Mouse (Mus musculus): ENCODE measurements around the gene Junb. TPM values are rescaled to one million over a fixed set of nuclear protein-coding genes. Genes with fewer than 3 reads are reported as not detected.

The Junb gene
- polyA plus RNA-seq, 1 experiment from 2014 or later = 18.2 TPM

DNA sequence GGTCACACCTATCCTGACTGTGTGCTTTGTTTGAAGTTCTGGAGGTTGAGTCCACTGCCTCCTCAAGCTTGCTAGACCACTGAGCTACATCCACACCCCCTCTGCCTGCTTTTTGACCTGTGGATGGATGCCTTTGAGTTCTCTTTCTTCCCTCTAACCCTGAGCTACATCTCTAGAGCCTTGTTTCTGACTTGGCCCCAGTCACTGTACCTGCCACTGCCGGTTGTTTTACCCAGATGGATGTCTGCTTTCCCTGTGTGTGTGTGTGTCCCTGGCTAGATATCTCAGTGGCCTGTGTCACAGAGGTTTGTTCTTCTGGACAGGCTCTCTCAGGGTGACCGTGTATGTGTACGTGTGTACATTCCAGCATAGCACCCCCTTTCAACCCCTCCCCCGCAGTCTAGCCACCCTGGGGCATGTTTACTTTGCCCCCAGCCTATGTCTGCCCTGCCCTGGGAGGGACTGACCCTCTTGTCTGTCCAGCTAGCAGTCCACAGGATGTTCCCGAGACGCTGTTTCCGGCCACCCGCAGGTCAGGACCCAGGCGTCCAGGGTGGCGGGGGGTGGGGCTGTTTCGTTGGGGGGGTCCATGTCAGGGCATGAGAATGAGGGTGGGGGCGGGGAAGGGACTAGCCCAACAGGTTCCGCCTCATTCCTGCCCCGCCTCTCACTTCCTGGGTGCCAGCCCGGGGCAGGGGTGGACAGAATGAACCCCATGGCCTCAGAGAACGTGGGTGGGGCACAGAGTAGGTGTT lies 6.0 kb upstream of the Junb start:
- Histone ChIP-seq H3K27ac (ENCODE audit: low read length) (peak overlapping the region; percentile 95), H3K4me3 (ENCODE audit: low read length) (peak overlapping the region; percentile 56), H3K36me3 (ENCODE audit: control insufficient read depth, insufficient read depth, low read length) (no peaks in the 10 kb centered on the region), H3K9me3 (ENCODE audit: control insufficient read depth, low read length) (no peaks in the 10 kb centered on the region), H3K9ac (ENCODE audit: low read depth, low read length) (peak overlapping the region; percentile 76), H3K4me2 (ENCODE audit: low read depth, low read length) (peak overlapping the region; percentile 99), H3K27me3 (replicated peaks; ENCODE audit: control insufficient read depth, insufficient read depth, low read length) (0 out of 2 replicates have a peak, but pooled peaks cover 2% of the 10 kb centered on the region), H3K4me1 (ENCODE audit: control insufficient read depth, insufficient read depth, low read length) (peaks cover 62% of the 10 kb centered on the region)
- 8% methylated on average over 16 of the region's 16 CpGs for WGBS
- peak; percentile 4; the same call in 1 of the 2 replicates for ATAC-seq

DNA sequence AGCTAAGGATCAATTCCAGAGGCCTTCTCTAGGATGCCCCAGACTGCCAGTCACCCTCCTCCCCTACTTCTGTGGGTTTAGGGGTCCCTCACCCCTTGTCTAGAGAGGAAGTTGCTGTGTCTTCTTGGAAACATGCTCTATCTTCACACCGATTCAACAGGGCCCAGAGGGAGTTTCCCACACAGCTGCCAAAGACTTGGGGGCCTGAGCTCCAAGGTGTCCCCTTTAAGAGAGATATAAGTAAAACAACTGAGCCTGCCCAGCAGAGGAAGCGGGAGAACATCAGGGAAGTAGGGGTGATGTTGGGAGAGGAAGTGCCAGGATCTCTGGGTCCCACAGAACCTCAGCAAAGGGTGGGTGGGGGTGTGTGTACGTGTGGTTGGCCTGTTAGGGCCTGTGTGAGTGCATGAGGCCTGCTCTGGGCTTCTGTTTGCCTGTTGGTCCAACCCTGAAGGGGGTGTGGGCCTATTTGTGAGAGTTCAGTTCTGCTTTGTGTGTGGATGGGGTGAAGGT lies 4.0 kb upstream of the Junb start:
- no peaks in the 10 kb centered on the region for H3K9me3 ChIP-seq (ENCODE audit: control insufficient read depth, low read length)
- WGBS = 67% methylated on average over 3 of the region's 3 CpGs
- H3K9ac ChIP-seq (ENCODE audit: low read depth, low read length) = peak overlapping the region; percentile 44
- no peak for ATAC-seq
- 0 out of 2 replicates have a peak, but pooled peaks cover 2% of the 10 kb centered on the region for H3K27me3 ChIP-seq (replicated peaks; ENCODE audit: control insufficient read depth, insufficient read depth, low read length)
- peak overlapping the region; percentile 98 for H3K27ac ChIP-seq (ENCODE audit: low read length)
- H3K4me3 ChIP-seq (ENCODE audit: low read length) = no peak overlapping the region
- H3K4me1 ChIP-seq (ENCODE audit: control insufficient read depth, insufficient read depth, low read length) = peaks cover 60% of the 10 kb centered on the region
- H3K4me2 ChIP-seq (ENCODE audit: low read depth, low read length) = no peak overlapping the region
- no peaks in the 10 kb centered on the region for H3K36me3 ChIP-seq (ENCODE audit: control insufficient read depth, insufficient read depth, low read length)

DNA sequence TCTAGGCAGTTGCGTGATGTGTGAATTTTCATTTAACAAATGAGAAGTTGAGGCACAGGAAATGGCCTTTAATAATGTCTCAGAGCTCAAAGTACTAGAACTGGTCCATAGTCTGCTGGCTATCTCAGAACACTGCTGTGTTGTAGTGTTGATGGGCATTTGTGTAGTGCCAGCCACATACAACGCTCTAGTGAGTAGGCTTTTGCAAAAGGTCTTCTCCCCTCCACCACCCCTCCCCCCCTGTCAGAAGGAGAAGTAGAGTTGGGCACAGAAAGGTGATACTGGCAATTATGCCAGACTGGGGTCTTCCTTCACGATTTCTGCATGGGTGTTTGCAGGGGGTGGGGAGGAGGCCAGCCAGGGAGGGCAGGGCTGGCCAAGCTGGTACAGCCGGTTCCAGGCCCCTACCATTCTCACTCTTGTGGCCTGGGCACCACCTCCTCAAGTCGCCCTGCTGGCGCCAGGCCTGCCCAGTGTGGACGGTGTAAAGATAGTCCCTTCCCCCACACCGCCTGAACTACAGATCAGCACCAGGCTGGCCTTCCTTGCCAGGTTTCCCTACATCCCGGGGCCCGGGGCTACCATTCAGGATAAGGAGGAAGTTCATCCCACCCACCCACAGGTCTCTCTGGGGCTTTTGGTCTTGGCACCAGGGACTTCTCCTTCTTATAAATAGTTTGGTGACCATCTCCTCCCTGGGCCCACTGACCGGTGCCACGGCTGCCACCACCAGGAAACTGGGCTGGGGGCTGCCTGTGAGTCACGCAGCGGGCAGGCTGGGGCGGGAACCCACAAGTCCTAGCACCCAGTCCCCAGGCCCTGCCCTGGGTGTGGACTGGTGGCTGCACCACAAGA lies 3.4 kb upstream of the Junb start:
- no peaks in the 10 kb centered on the region for H3K9me3 ChIP-seq (ENCODE audit: control insufficient read depth, low read length)
- no peak overlapping the region for H3K4me2 ChIP-seq (ENCODE audit: low read depth, low read length)
- H3K27ac ChIP-seq (ENCODE audit: low read length) = peak overlapping the region; percentile 98
- peaks cover 61% of the 10 kb centered on the region for H3K4me1 ChIP-seq (ENCODE audit: control insufficient read depth, insufficient read depth, low read length)
- ATAC-seq = no peak
- WGBS = 77% methylated on average over 15 of the region's 15 CpGs
- peak overlapping the region; percentile 44 for H3K9ac ChIP-seq (ENCODE audit: low read depth, low read length)
- H3K36me3 ChIP-seq (ENCODE audit: control insufficient read depth, insufficient read depth, low read length) = no peaks in the 10 kb centered on the region
- 0 out of 2 replicates have a peak, but pooled peaks cover 2% of the 10 kb centered on the region for H3K27me3 ChIP-seq (replicated peaks; ENCODE audit: control insufficient read depth, insufficient read depth, low read length)
- no peak overlapping the region for H3K4me3 ChIP-seq (ENCODE audit: low read length)

DNA sequence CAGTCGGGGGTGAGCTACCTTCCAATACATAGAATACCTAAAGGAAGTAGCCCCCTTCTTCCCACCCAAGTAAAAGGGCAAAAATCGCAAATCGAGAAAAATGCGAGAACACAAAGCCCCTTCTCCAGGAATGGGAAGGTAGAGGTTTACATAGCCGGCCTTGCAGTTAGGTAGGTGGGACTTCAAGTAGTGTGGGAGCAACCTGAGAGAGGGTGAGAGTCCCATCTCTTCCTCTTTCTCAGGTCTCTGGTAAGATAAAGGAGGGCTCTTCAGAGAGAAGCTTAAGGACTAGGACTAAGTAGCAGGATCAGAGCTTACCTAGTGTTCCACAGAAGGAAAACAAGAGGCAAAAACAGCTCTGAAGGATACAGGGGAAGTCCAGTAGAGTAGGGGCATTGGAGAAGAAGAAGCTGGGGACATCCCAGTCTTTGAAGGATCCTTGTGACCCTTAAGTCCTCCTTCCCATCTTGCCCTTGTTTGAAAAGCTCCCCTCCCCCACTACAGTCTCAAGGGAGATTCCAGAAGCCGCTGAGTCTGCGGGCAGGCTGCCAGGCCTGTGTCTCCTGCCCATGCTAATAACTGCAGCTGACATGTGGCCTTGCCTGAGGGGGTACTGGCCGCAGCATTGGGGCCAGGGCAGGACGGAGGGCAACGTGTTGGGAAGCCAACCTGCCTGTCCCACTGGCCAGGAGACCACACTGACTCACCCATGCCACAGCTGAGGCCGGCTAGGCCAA lies 2.3 kb upstream of the Junb start:
- peak overlapping the region; percentile 76 for H3K4me3 ChIP-seq (ENCODE audit: low read length)
- peaks cover 66% of the 10 kb centered on the region for H3K4me1 ChIP-seq (ENCODE audit: control insufficient read depth, insufficient read depth, low read length)
- H3K27me3 ChIP-seq (replicated peaks; ENCODE audit: control insufficient read depth, insufficient read depth, low read length) = no peaks in the 10 kb centered on the region
- peak overlapping the region; percentile 98 for H3K27ac ChIP-seq (ENCODE audit: low read length)
- no peak for ATAC-seq
- no peaks in the 10 kb centered on the region for H3K36me3 ChIP-seq (ENCODE audit: control insufficient read depth, insufficient read depth, low read length)
- WGBS = 23% methylated on average over 11 of the region's 11 CpGs
- peak overlapping the region; percentile 97; the same call in 1 of the 2 replicates for H3K4me2 ChIP-seq (ENCODE audit: low read depth, low read length)
- no peaks in the 10 kb centered on the region for H3K9me3 ChIP-seq (ENCODE audit: control insufficient read depth, low read length)
- H3K9ac ChIP-seq (ENCODE audit: low read depth, low read length) = peak overlapping the region; percentile 87

DNA sequence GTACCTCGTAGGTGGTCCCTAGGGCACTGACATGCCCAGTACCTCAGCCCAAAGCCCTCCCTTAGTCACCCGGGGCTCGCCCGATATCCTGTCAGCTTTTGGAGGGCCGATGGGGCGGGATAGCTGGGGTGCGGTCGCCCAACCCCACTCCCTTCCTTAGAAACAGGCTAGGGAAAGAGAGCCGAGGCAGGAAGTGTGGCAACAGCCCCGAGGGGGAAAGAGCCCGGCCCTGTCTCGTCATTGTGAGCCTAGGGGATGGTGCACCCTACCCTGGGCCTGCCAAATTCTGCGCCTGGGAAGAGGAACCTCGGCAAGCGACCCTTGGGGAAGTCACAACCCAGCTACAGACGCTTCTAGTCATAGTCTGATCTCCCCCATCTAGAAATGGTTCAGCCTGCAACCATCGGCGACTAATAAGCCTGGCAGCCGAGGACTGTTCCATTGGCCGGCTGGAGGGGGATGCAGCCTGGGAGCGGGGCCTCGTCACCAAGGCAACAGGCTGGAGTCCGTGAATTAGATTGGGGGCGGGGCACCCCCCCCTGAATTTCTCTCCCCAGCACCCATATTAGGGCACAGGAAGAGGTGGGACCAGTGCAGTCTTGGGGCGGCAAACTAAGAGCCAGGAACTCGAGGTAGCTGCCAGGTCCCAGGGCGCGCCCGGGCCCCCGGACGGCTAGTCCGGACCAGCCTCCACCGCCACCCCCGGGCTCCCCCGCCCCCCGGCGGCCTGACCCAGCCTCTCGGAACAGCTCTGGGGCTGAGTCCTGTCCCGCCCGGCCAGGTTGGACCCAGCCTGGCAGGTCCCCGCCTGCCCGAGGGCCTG lies 1.3 kb upstream of the Junb start:
- Histone ChIP-seq H3K4me3 (ENCODE audit: low read length) (peak overlapping the region; percentile 76), H3K4me1 (ENCODE audit: control insufficient read depth, insufficient read depth, low read length) (peaks cover 66% of the 10 kb centered on the region), H3K9ac (ENCODE audit: low read depth, low read length) (peak overlapping the region; percentile 87), H3K9me3 (ENCODE audit: control insufficient read depth, low read length) (no peaks in the 10 kb centered on the region), H3K27ac (ENCODE audit: low read length) (peak overlapping the region; percentile 98), H3K36me3 (ENCODE audit: control insufficient read depth, insufficient read depth, low read length) (no peaks in the 10 kb centered on the region), H3K27me3 (replicated peaks; ENCODE audit: control insufficient read depth, insufficient read depth, low read length) (no peaks in the 10 kb centered on the region), H3K4me2 (ENCODE audit: low read depth, low read length) (peak overlapping the region; percentile 97)
- peak; percentile 49 for ATAC-seq
- WGBS = under 1% methylated on average over 42 of the region's 42 CpGs

DNA sequence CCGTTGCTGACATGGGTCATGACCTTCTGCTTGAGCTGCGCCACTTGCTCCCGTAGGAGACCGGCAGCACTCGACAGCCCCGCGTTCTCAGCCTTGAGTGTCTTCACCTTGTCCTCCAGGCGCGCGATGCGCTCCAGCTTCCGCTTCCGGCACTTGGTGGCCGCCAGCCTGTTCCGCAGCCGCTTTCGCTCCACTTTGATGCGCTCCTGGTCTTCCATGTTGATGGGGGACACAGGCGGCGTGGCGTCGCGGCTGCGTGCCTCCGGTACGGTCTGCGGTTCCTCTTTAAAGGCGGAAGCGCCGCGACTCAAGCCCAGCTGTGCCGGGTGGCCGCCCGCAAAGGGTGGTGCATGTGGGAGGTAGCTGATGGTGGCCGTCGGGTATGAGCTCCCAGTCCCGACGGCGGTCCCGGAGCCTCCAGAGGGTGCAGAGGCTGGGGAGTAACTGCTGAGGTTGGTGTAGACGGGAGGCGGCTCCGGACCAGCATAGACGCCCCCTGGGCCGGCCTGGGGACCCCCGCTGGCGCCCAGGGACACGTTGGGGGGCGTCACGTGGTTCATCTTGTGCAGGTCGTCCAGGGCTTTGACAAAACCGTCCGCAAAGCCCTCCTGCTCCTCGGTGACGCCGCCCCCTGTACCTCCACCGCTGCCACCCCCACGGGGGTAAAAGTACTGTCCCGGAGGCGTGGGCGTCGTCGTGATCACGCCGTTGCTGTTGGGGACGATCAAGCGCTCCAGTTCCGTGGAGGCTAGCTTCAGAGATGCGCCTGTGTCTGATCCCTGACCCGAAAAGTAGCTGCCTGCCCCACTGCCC lies 877 bp downstream of the Junb start:
- peaks cover 53% of the 10 kb centered on the region for H3K4me1 ChIP-seq (ENCODE audit: control insufficient read depth, insufficient read depth, low read length)
- H3K27me3 ChIP-seq (replicated peaks; ENCODE audit: control insufficient read depth, insufficient read depth, low read length) = no peaks in the 10 kb centered on the region
- peak overlapping the region; percentile 87 for H3K9ac ChIP-seq (ENCODE audit: low read depth, low read length)
- H3K36me3 ChIP-seq (ENCODE audit: control insufficient read depth, insufficient read depth, low read length) = no peaks in the 10 kb centered on the region
- H3K9me3 ChIP-seq (ENCODE audit: control insufficient read depth, low read length) = no peaks in the 10 kb centered on the region
- no peak for ATAC-seq
- H3K27ac ChIP-seq (ENCODE audit: low read length) = peak overlapping the region; percentile 98
- H3K4me3 ChIP-seq (ENCODE audit: low read length) = peak overlapping the region; percentile 76
- under 1% methylated on average over 70 of the region's 70 CpGs for WGBS
- H3K4me2 ChIP-seq (ENCODE audit: low read depth, low read length) = peak overlapping the region; percentile 97

DNA sequence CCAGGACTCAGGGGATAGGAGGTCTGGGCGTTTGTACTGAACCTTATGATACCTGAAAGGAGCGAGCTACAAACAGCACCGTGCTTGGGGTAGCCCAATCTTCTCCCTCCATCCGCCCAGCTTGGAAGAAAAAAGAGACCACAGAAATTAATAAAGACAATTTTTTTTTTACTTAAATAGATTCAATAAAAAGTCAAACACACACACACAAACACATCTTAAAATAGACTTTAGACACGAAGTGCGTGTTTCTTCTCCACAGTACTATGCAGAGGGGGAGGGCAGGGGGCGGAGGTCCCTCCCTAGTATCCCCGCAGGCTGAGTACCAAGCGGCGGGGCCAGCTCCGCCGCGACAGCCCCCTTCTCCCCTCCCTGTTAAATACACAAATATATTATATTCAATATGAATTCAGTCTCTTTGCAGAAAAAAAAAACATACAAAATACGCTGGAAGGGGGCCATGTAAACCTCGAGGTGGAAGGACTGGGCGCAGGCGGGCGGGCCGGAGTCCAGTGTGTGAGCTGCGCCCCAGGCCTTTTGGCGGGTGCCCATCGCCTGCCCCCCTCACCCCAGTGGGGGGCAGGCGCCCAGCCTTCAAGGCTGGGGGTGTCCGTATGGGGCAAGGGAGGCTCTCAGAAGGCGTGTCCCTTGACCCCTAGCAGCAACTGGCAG lies 1.6 kb downstream of the Junb start:
- WGBS = 2% methylated on average over 25 of the region's 25 CpGs
- no peaks in the 10 kb centered on the region for H3K27me3 ChIP-seq (replicated peaks; ENCODE audit: control insufficient read depth, insufficient read depth, low read length)
- peaks cover 46% of the 10 kb centered on the region for H3K4me1 ChIP-seq (ENCODE audit: control insufficient read depth, insufficient read depth, low read length)
- H3K9ac ChIP-seq (ENCODE audit: low read depth, low read length) = peak overlapping the region; percentile 87
- peak overlapping the region; percentile 76 for H3K4me3 ChIP-seq (ENCODE audit: low read length)
- H3K4me2 ChIP-seq (ENCODE audit: low read depth, low read length) = peak overlapping the region; percentile 97
- ATAC-seq = no peak
- no peaks in the 10 kb centered on the region for H3K36me3 ChIP-seq (ENCODE audit: control insufficient read depth, insufficient read depth, low read length)
- no peaks in the 10 kb centered on the region for H3K9me3 ChIP-seq (ENCODE audit: control insufficient read depth, low read length)
- peak overlapping the region; percentile 98 for H3K27ac ChIP-seq (ENCODE audit: low read length)

Measured in intestine, embryonic 16.5 days (tissue).